Mouse (Mus musculus) layer of hippocampus, adult 18-20 months (tissue): ENCODE data around the gene Keg1. TPM values are rescaled to one million over a fixed set of nuclear protein-coding genes. Genes with fewer than 3 reads are reported as not detected.
"Not testable (repeated sequence)": the region's sequence is repeated elsewhere in the genome, so short reads cannot be mapped to it uniquely, and the experiment has no call there.

ENCODE experiments used
- DNase-seq, 2 experiments: peaks; one replicate each; pipeline ENCODE4 v3.0.0; 2022; ENCODE audit warnings: low spot score in 2 of 2
- long read RNA-seq: library from polyadenylated mRNA; stranded (forward); transcript quantifications from one replicate; pipeline ENCODE4 v2.0.0, GENCODE M21; 2021
- total RNA-seq, 2 experiments: library from RNA; stranded (reverse); gene quantifications; 2 replicates each; pipeline ENCODE4 v1.2.3; 2021

Gene Keg1
- total RNA-seq: not detected
- long read RNA-seq: 0 reads

DNA sequence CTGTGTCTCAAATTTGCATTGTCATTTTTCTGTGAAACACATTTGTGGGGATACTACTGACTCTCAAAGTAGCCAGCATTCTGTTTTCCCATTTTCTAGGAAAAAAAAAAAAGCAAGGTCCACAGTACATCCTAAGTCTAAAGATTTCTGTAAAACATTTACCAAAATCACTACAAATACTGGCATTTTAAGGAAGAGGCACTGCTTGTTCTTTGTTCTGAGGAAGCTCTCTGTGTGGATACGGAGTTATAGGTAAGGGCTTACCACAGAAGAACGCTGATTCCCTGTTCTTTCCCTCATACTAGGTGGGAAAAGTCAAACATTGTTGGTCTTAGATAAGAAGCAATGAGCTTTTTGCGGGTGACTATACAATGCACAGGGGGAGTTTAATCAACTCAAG, at the start of gene Keg1:
Gene Keg1 (plus strand): TSS at position 197 of the 400 bp plus-strand sequence.
- no peak for DNase-seq

DNA sequence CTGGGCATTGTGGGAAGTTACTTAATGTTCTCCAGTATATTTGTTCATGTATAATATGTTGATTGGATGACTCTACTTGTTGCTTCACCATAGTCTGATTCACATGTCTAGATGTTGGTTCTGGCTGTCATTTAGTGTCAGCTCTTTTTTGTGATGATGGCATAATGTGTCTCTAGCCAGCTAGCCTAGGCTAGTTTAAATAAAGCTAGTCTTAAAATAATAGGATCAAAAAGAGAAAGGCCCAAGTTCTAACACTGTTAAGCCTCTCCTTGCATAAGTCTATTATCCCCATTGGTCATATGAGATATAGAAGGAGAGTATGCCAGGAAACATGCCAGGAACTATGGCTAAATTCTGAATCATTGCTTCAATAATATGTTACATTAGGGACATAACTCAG, 46.1 kb upstream of the Keg1 start:
- DNase-seq: no peak

GRCm38 (mm10) chr19:12666156-12666555, 29.4 kb upstream of the Keg1 start:
- DNase-seq: no peak

DNA sequence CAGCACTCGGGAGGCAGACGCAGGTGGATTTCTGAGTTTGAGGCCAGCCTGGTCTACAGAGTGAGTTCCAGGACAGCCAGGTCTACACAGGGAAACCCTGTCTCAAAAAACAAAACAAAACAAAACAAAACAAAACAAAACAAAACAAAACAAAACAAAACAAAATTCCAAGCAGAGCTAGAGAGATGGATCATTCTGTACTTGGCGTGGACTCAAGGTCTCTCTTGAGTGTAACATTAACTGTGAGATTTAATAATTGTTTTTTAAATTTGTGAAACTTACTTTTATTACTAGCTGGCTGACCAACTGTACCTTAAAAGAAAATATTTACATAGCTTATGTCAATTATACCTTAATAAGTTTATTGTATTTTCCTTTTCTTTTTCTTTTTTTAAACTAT, 27.0 kb upstream of the Keg1 start:
- DNase-seq: not testable (repeated sequence)

GRCm38 (mm10) chr19:12670139-12670538, 25.4 kb upstream of the Keg1 start, which contains the start of gene Olfr1442:
Gene Olfr1442 (plus strand): TSS chr19:12670439.
- no peak for DNase-seq

GRCm38 (mm10) chr19:12671051-12671450, 24.5 kb upstream of the Keg1 start:
- no peak for DNase-seq

DNA sequence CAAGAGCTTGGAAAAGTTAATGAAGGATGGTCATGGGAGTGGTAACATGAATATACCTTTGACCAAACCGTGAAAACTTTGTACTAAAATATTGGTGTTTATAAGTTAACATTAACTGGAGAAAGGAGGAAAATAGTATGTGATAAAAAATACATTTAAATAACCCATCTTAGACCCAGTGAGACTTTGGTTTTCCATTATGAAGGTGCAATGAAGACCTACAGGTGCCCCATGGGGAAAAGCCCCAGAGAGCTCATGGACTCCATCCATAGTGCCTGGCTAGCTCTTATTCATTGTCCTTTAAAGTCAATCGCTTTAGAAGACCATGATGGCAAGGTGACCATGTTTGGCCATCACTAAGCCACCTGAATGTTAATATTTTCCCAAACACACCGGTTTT, 17.8 kb upstream of the Keg1 start, which contains the start of gene Olfr1443:
Gene Olfr1443 (plus strand): TSS at position 301 of the 400 bp plus-strand sequence.
- no peak for DNase-seq

GRCm38 (mm10) chr19:12684638-12685037, 10.9 kb upstream of the Keg1 start:
- DNase-seq: no peak

- DNase-seq: no peak
Measured at GRCm38 (mm10) chr19:12685231-12685630, 10.4 kb upstream of the Keg1 start.

GRCm38 (mm10) chr19:12696221-12696620, 635 bp downstream of the Keg1 start:
- DNase-seq: no peak

DNA sequence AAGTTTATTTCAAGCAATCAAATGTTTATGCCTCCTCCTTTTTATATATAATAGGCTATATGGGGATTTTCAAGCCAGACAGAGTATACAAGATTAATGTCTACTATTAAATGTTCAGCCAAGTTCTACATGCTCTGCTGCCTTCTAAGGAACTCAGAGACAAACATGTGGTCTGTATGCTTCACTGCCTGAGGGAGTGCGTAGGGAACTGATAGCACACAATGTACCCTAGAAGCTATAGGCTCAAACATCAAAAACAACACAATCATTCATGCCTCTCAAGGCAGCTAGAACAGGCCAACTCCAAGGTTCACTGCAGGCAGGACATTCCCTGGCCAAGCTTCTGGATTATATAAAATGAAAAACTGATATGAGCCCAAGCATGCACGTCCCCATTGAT, 12.9 kb downstream of the Keg1 start:
- no peak for DNase-seq

- no peak for DNase-seq
Measured at GRCm38 (mm10) chr19:12708986-12709385, 13.4 kb downstream of the Keg1 start.

DNA sequence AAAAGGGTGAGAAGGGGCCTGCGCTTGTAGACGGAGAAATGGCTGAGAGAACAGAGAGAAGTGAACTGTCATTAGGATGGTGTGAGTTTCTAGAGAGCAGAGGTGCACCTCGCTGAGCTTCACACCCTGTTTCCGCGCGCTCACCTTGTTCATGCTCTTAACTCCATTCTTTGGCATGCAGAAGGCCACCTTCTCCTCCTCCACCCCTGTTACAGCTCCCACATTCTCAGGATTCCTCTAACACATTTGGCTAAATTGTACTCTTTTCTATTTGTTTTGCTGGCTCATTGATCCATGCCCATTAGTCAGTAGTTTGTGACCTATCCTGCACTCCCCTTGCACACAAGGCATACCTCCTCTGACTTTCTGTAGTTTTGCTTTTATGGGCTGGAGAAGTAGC, 23.6 kb downstream of the Keg1 start:
- no peak for DNase-seq

- DNase-seq: no peak
Measured at GRCm38 (mm10) chr19:12720463-12720862, 24.9 kb downstream of the Keg1 start.

GRCm38 (mm10) chr19:12720919-12721318, 25.3 kb downstream of the Keg1 start:
- not testable (repeated sequence) for DNase-seq

GRCm38 (mm10) chr19:12721596-12721995, 26.0 kb downstream of the Keg1 start:
- not testable (repeated sequence) for DNase-seq

DNA sequence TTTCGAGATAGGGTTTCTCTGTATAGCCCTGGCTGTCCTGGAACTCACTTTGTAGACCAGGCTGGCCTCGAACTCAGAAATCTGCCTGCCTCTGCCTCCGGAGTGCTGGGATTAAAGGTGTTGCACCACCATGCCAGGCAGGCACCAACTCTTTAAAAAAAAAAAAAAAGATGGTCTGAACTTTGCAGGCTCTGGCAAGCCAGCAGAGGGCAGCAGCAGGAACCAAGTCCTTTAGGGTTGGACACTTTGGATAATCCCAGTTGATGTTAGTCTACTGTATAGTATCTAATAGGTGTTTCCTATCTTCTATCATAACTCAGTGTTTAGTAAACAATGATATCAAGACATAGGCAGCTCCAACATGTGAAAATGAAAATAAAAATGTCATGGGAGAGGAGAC, 26.7 kb downstream of the Keg1 start:
- peak; percentile 1 to 32 for DNase-seq

DNA sequence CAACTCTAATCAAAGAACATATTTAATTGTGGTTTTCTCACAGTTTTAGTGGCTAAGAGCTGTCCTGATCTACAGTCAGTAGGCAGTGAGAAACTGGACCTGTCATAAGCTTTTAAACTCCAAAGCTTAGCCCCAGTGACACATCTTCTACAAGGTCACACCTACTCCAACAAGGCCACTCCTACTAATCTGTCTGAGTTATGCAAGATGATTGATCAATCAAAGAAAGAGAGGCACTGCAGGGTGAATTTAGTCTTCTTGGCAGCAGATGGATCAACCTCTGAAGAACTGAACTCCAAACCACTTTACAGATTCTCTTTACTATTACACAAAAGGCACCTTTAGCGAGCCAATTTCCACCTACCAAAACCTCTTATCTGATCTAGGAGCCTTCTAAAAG, 30.3 kb downstream of the Keg1 start:
- no peak for DNase-seq

DNA sequence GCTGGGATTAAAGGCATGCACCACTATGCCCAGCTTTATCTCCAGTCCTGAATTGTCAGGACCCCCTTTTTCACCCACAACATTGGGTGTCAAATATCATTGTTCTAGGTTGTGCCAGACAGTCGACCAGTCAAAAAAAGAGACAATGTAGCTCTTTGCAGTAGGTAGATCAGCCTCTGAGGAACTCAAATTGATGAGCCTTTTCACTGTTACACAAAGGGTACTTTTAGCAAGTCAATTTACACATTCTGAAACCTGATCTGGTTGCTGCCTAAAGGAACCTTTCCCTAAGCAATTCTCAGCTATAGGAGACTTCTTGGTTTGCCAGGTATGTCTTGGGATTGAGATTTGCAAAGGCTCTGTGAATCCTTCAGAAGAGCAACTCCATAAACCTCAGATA, 35.5 kb downstream of the Keg1 start:
- no peak for DNase-seq

DNA sequence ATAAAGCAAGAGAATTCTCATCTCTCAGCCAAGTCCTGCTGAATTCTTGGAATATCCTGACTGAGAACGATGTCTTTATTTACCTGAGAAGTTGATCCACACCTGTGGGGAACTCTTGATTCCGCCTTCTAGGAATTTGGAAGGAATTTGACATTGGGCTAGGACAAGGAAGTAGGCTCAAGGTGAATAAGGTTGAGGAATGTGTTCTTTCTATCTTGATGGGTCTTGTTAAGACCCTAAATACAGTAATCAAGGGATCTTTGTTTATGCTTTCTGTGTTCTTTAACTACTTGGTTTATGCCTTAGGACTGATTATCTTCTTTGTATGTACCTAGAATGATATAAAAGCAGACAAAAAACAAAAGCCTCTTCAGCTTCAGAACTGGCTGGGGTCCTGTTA, 36.4 kb downstream of the Keg1 start:
- no peak for DNase-seq

DNA sequence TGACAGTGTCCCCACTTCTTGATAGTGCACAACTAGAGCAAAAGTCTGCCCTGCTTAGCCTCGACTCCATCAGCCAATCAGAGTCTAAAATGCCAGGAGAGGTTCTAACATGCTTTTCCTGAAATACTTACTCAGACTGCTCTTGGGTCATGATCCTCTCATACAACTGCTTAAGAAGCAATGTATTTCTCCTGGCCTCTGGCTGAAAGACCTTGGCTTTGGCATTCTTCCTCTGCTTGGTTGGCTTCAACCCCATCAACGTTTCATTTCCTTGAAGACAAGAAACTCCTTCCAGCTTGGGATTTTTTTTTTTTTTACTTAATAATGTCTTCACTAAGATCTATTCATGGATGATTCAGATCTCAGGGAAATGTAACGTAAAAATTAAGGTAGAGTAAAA, 60.7 kb downstream of the Keg1 start:
- no peak for DNase-seq

- DNase-seq: no peak
Measured at GRCm38 (mm10) chr19:12758936-12759478, 63.4 kb downstream of the Keg1 start.

- DNase-seq: peak; percentile 43 to 61
Measured at GRCm38 (mm10) chr19:12759656-12760055, 64.1 kb downstream of the Keg1 start.
